Comparison of ENCODE assay signal across 8 mouse cellular contexts in genomic region chr14:105588391-105589163, GRCm38 (mm10).
A peak's percentile ranks its signal among the peaks of the same experiment; 100 is the strongest.
DNase-seq lines count a peak whose midpoint lies in the region.

No protein-coding gene starts in this region.

- DNase-seq in NIH3T3 (ENCODE audit: low read depth): peak; percentile 83
- DNase-seq in cerebellum, adult 18-20 months: peak; percentile 24 to 25
- peak; percentile 46 for DNase-seq in forelimb bud, embryonic 11.5 days (ENCODE audit: low read depth, low spot score)
- peak; percentile 57 to 81 for DNase-seq in layer of hippocampus, adult 18-20 months (ENCODE audit: low spot score in 2 of 2)
- DNase-seq in lung, postnatal 36 days: peak; percentile 6
- no peak for DNase-seq in liver
- DNase-seq in urinary bladder, postnatal 10 days (ENCODE audit: low spot score): no peak
- DNase-seq in ovary, postnatal 36 days (ENCODE audit: low spot score): no peak

Comparison
In these comparisons a context has a peak if more than half of its experiments do, and no peak if none do; other contexts are left out.
1. DNase-seq: peak in NIH3T3 (single experiment), cerebellum, adult 18-20 months (2 of 2), forelimb bud, embryonic 11.5 days (single experiment), layer of hippocampus, adult 18-20 months (2 of 2) and lung, postnatal 36 days (single experiment); none in liver (single experiment), urinary bladder, postnatal 10 days (single experiment) and ovary, postnatal 36 days (single experiment).